Mouse (Mus musculus) stomach, embryonic 14.5 days (tissue): Measurements from ENCODE around the gene Ina. TPM values are rescaled to one million over a fixed set of nuclear protein-coding genes. Genes with fewer than 3 reads are reported as not detected.

ENCODE experiments used
- ATAC-seq: fragments of 200-750 bp; cut with Nextera tagmentation; 2 replicates; pipeline ENCODE4 v1.8.0; 2017; ENCODE audit warnings: low read depth, moderate TSS enrichment; ENCODE audit not compliant: insufficient number of reproducible peaks, insufficient read depth, low FRiP score
- H3K27ac ChIP-seq: fragments of 300-500 bp; sonication (generic); 2 replicates; pipeline ENCODE4 v1.5.1; 2014; ENCODE audit warnings: mild to moderate bottlenecking, low read length, moderate library complexity, mixed read lengths
- H3K27me3 ChIP-seq: fragments of 300-500 bp; sonication (generic); 2 replicates; pipeline ENCODE4 v1.6.1; 2014; ENCODE audit warnings: low read length, control low read depth, mixed read lengths; ENCODE audit not compliant: control insufficient read depth, insufficient read depth
- H3K36me3 ChIP-seq: fragments of 300-500 bp; sonication (generic); 2 replicates; pipeline ENCODE4 v1.6.1; 2014; ENCODE audit warnings: mild to moderate bottlenecking, control low read depth, low read length, moderate library complexity, mixed read lengths; ENCODE audit not compliant: control insufficient read depth, insufficient read depth
- H3K4me1 ChIP-seq: fragments of 300-500 bp; sonication (generic); 2 replicates; pipeline ENCODE4 v1.6.1; 2014; ENCODE audit warnings: low read length, control low read depth, mixed read lengths; ENCODE audit not compliant: control insufficient read depth, insufficient read depth
- H3K4me2 ChIP-seq: fragments of 300-500 bp; sonication (generic); replicated peaks from 2 replicates; pipeline ENCODE4 v1.6.1; 2014; ENCODE audit warnings: low read depth, low read length, control low read depth
- H3K4me3 ChIP-seq: fragments of 300-500 bp; sonication (generic); 2 replicates; pipeline ENCODE4 v1.5.1; 2014; ENCODE audit warnings: low read depth, low read length, control low read depth
- H3K9ac ChIP-seq: fragments of 300-500 bp; sonication (generic); replicated peaks from 2 replicates; pipeline ENCODE4 v1.6.1; 2014; ENCODE audit warnings: low read depth, mild to moderate bottlenecking, control low read depth, low read length, moderate library complexity, mixed read lengths
- H3K9me3 ChIP-seq: fragments of 300-500 bp; sonication (generic); 2 replicates; pipeline ENCODE4 v1.6.1; 2016; ENCODE audit warnings: low read depth, low read length, control low read depth; ENCODE audit not compliant: control insufficient read depth
- WGBS: fragments of 180-500 bp; shearing (Covaris S2); extraction: QIAGEN DNeasy Blood & Tissue Kit; methylation state at CpG from one replicate; pipeline ENCODE4 v1.1.7; 2014; 5-methylcytosine and 5-hydroxymethylcytosine counted together
- polyA plus RNA-seq: library from polyadenylated mRNA; unstranded; fragments of >200 nt; fragmentation: Nextera tagmentation; extraction: Ambion mirVana; gene quantifications from 2 replicates; pipeline ENCODE4 v1.2.1, GENCODE M21; 2014

The Ina gene
- polyA plus RNA-seq, 1 experiment from 2014 or later, result 16.0 TPM

DNA sequence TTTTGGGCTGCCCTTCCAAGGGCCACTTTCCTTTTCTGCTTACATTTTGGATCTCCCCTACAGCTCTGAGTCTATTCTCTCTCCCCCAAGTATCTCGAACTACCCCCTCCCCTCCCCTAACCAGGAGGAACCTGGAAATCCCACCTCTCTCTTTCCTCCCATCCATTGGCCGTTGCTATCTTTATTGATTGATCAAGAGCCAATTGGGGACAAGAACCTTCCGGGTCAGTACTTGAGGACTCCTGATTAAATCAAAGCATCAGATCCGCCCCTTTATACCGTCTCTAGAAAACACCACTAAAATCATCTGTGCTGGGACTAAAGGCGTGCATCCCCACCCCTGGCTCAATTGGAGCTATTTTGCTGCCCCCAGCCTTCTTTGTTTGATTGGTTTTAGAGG, 33.0 kb upstream of the Ina start:
- H3K4me2 ChIP-seq, result no peak overlapping the region
- H3K9ac ChIP-seq, result no peak overlapping the region
- no peaks in the 10 kb centered on the region for H3K27me3 ChIP-seq
- H3K4me3 ChIP-seq, result no peak overlapping the region
- peaks cover 3% of the 10 kb centered on the region; the same call in 1 of the 2 replicates for H3K4me1 ChIP-seq
- H3K36me3 ChIP-seq, result no peaks in the 10 kb centered on the region
- no peak for ATAC-seq
- no peaks in the 10 kb centered on the region for H3K9me3 ChIP-seq
- no peak overlapping the region for H3K27ac ChIP-seq
- WGBS, result 43% methylated on average over 6 of the region's 6 CpGs

DNA sequence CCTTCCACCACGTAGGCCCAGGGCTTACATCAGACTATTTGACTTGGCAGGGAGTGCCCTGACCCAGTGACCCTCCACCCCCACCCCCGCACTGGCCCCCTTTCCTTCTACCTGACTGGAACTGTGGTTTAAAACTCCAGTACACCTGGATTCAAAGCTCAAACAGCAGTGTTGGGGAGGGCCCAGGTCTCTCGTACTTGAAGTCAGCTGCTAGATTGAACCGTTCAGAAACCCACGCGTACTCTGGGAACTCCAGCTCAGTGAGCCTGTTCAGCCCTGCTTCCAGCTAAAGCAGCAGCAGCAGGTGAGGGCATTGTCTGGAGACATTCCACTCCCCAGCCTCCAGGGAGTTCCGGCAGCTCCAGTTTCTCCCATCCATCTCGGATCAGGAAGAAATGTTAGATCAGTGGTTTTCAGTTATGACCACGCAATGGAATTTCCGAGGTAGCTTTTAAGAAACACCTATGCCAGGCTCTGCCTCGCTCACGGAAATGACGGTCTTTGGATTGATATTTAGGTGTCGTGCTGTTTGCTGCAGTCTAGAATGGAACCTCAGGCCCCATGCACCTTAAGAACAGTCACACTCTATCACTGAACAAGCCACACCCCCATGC, 31.0 kb upstream of the Ina start:
- Histone ChIP-seq H3K27me3 (no peaks in the 10 kb centered on the region), H3K27ac (peak overlapping the region; percentile 83), H3K36me3 (no peaks in the 10 kb centered on the region), H3K4me1 (peaks cover 3% of the 10 kb centered on the region; the same call in 1 of the 2 replicates), H3K9me3 (no peaks in the 10 kb centered on the region), H3K4me3 (no peak overlapping the region), H3K9ac (no peak overlapping the region), H3K4me2 (peak overlapping the region; percentile 10; the same call in 1 of the 2 replicates)
- ATAC-seq, result peak; percentile 65
- WGBS, result 39% methylated on average over 14 of the region's 14 CpGs

DNA sequence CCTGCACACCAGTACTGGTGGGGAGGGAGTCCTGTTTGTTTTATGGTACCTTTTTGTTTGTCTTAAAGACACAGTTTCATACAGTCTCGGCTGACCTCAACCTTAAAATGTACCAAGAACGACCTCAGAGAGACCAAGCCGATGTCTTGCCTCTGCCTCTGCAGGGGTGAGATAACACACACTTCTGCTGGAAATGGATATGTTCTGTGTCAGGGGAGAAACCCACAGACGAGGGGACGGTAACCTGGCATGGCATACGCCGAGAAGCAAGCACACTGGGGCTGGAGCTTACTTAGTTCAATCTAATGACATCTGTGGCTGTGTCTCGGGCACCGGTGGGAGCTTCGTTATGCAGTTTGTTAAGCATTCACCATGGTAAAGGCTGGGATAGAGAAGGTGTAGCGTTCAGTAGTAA, 30.5 kb upstream of the Ina start:
- H3K36me3 ChIP-seq, result no peaks in the 10 kb centered on the region
- 46% methylated on average over 11 of the region's 11 CpGs for WGBS

DNA sequence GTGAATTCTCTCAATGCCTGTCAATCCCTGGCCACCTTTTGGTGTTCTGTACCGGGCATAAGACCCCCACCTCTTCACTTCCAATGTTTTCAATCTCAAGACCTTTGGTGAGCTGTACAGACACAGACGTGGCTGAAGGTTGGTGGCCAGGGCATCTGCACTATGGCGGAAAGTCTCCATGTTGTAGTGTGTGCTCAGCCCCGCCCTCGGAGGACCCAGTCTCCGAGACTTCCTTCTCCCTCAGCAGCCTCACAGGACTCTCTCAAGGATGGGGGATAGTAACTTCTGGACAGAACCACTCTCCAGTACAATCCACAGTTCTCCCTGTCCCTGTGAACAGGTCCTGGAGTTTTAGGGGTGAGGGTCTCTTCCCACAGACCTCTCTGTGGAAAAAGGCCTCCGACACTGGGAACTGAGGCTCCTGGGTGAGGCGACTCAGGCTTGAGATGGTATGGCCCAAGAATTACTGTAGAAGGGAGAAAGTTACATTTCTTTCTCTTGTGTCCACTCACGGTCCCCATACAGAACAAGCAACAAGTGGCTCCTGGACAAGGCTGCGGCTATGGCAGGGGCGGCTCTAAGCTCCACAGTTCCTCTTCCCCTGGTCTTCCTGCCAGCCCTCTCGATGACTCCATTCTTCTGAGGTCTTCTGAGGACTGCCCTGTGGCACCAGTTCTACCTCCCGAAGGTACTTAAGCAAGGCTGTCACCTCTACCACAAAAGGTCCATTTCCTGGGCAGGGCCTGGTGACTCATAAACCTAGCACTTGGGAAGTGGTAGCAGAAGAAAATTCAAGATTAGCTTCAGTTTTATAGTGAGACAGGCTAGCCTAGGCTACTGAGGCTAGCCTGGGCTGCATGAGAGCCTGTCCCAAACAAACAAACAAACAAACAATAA, 29.5 kb upstream of the Ina start:
- no peak for ATAC-seq
- Histone ChIP-seq H3K9me3 (no peaks in the 10 kb centered on the region), H3K9ac (no peak overlapping the region), H3K4me3 (no peak overlapping the region), H3K4me1 (peaks cover 3% of the 10 kb centered on the region; the same call in 1 of the 2 replicates), H3K36me3 (no peaks in the 10 kb centered on the region), H3K27ac (no peak overlapping the region), H3K27me3 (no peaks in the 10 kb centered on the region), H3K4me2 (no peak overlapping the region)
- 79% methylated on average over 13 of the region's 13 CpGs for WGBS

More for the DNA sequence above, 30.5 kb upstream of the Ina start:
- Histone ChIP-seq H3K9me3 (no peaks in the 10 kb centered on the region), H3K27ac (peak overlapping the region; percentile 83), H3K4me3 (no peak overlapping the region), H3K4me2 (peak overlapping the region; percentile 10; the same call in 1 of the 2 replicates), H3K9ac (no peak overlapping the region), H3K4me1 (peaks cover 3% of the 10 kb centered on the region; the same call in 1 of the 2 replicates), H3K27me3 (no peaks in the 10 kb centered on the region)
- ATAC-seq, result no peak

DNA sequence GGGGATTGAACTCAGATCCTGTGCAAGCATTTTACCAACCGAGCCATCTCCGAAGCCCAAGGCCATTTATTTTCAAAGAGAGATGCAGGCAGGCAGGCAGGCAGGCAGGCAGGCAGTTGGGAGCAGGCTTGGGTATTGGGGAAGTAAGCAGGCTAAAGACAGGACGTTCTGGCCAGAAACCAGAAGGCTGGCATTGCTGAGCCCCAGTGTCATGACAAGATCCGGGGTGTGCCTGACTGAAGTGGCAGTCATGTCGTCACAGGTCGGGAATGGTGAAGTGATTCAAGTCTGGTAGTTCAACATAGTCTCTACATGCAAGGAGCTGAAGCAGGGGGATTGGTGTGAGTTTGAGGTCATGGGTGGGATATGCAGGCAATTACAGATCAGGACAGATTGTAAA, 26.9 kb upstream of the Ina start:
- no peak overlapping the region for H3K9ac ChIP-seq
- no peaks in the 10 kb centered on the region for H3K36me3 ChIP-seq
- no peak overlapping the region for H3K4me2 ChIP-seq
- no peak for ATAC-seq
- H3K4me3 ChIP-seq, result no peak overlapping the region
- 72% methylated on average over 6 of the region's 6 CpGs for WGBS
- H3K4me1 ChIP-seq, result peaks cover 3% of the 10 kb centered on the region; the same call in 1 of the 2 replicates
- no peaks in the 10 kb centered on the region for H3K9me3 ChIP-seq
- H3K27me3 ChIP-seq, result no peaks in the 10 kb centered on the region
- H3K27ac ChIP-seq, result peak overlapping the region; percentile 70

DNA sequence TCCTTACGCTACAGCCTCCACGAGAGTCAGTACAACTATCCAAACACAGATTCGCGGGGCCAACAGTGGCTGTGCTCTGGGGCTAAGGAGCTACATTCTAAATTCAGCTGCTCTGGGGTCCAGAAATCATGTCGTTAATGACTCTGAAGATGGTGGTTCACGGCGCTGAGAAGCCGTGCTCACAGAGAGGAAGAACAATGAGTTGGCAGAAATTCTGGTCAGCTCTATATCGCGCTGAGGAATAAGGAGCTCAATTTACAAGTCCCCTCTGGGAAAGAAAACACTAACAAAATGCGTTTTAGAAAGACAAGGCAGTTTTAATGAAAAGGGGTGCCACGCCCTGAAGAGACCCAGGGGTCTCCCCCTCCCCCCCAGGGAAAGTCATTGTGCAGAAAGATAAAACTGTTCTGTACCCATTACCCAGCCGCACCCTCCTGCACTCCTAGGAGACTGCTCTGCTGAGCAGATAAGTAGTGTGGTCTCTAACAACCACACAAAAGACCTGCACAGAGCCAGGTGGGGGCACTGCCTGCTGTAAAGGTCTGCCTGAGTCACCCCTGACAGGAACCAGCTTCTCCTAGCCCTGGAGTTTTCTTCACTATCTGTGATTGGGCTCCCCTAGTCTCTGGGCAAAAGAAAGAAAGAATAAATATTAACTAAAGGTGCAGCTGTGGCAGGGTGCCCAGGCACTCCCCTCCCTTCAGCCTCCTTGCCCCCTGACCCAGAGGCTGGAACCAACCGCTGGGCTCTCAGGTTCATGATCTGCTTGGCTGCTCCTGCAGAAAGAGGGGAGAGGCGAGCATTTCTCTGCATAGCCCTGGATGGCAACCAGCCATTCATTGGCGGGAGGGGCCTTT, 26.0 kb upstream of the Ina start:
- H3K9ac ChIP-seq, result no peak overlapping the region
- no peak overlapping the region for H3K4me3 ChIP-seq
- ATAC-seq, result peak; percentile 93
- H3K4me2 ChIP-seq, result no peak overlapping the region
- H3K36me3 ChIP-seq, result no peaks in the 10 kb centered on the region
- H3K27ac ChIP-seq, result peak overlapping the region; percentile 70
- no peaks in the 10 kb centered on the region for H3K9me3 ChIP-seq
- H3K27me3 ChIP-seq, result no peaks in the 10 kb centered on the region
- 57% methylated on average over 16 of the region's 16 CpGs for WGBS
- peaks cover 3% of the 10 kb centered on the region; the same call in 1 of the 2 replicates for H3K4me1 ChIP-seq

DNA sequence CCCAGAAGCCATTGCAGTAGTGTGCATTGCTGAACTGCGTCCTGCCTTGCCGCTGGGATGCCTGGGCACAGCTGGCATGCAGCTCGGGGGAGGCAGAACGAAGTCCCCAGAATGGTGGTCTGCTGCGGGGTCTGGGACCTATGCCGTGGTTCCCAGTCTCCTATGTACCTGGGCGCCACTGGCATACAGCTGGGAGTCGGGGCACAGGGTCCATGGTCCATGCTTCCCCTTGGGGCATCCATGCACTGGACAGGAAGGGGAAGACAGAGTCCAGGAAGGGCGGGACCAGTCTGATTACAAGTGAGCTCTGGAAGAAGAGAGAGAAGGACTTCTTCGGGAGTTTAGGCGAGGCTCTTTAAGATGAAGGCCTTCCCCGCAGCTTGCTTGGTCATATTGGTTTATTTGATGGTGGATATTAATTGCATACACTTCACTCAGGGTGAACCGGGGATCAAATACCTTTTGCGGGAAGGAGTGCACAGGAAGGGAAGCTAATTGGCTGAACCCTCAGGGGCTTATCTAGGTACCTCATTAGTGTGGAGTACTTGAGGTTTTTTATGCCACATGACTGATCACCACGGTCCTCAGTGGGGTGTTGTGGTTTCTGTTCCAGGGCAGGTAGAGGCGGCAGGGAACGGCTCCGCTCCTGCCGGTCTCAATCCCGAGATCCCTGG, 24.9 kb upstream of the Ina start:
- no peak overlapping the region for H3K4me3 ChIP-seq
- no peaks in the 10 kb centered on the region for H3K9me3 ChIP-seq
- ATAC-seq, result no peak
- H3K27me3 ChIP-seq, result no peaks in the 10 kb centered on the region
- H3K4me1 ChIP-seq, result no peaks in the 10 kb centered on the region
- no peak overlapping the region for H3K9ac ChIP-seq
- peak overlapping the region; percentile 70; the same call in 1 of the 2 replicates for H3K27ac ChIP-seq
- H3K36me3 ChIP-seq, result no peaks in the 10 kb centered on the region
- 69% methylated on average over 20 of the region's 20 CpGs for WGBS
- H3K4me2 ChIP-seq, result no peak overlapping the region

DNA sequence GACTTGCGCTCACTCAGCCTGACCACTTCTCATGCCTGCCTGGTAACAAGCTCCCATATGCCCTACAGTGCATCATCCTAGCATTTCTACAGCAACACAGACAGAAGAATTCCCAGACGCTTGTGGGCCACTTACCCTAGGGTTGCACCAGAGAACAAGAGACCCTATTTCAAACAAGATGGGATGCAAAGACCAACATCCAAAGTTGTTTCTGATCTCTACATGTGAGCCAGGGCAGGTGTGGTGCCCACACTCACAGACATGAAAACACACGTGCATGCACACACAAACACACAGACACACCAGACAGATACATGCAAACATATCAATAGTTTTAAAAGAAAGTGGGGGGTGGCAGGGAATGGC, 24.4 kb upstream of the Ina start:
- H3K27ac ChIP-seq, result no peak overlapping the region
- no peaks in the 10 kb centered on the region for H3K4me1 ChIP-seq
- 86% methylated on average over 3 of the region's 3 CpGs for WGBS
- H3K4me2 ChIP-seq, result no peak overlapping the region
- no peak overlapping the region for H3K4me3 ChIP-seq
- H3K9ac ChIP-seq, result no peak overlapping the region
- H3K9me3 ChIP-seq, result no peaks in the 10 kb centered on the region
- no peak for ATAC-seq
- H3K36me3 ChIP-seq, result no peaks in the 10 kb centered on the region
- H3K27me3 ChIP-seq, result no peaks in the 10 kb centered on the region
